Mouse (Mus musculus): ENCODE results near the gene Slc44a3.

Gene Slc44a3

GRCm38 (mm10) chr3:121417379-121418250, 114.6 kb downstream of the Slc44a3 start:
- TF ChIP-seq GATA4 (IDR thresholded peaks at IDR 0.05; ENCODE audit: insufficient replicate concordance, low read length), result no peak

- TF ChIP-seq GATA4 (IDR thresholded peaks at IDR 0.05; ENCODE audit: insufficient replicate concordance, low read length), result no peak
These were observed 115.7 kb downstream of the Slc44a3 start for GRCm38 (mm10) chr3:121416171-121417154.

- TF ChIP-seq GATA4 (IDR thresholded peaks at IDR 0.05; ENCODE audit: insufficient replicate concordance, low read length), result no peak
These were observed 120.8 kb downstream of the Slc44a3 start for GRCm38 (mm10) chr3:121411450-121411849.

Data from liver, adult (tissue).